In the genomic region with DNA sequence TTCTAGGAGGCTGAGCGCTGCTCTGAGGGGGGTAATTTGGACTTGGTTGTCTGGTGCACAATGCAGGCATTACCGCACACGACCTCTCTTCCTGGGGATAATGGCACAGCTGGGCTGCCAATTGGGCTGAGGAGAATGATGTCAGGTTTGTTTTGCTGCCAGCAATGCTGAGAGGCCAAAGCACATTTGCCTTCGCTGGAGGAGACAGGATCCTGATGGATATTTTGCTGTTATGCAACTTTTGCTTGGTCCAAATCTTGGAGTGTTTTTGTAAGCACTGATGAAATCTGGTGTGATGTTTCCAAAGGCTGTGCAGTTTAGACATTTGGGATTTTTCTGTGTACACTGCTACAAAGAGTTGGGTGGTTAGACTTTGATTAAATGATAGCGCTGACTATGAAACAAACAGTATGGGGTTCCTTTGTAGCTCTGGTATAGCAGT, we compare ENCODE assay signal across 9 mouse cellular contexts. TPM values are rescaled to one million over a fixed set of nuclear protein-coding genes. Genes with fewer than 3 reads are reported as not detected.
DNase-seq lines count a peak whose midpoint lies in the region; ATAC-seq lines count a peak whose summit lies in the region.
"Had no signal": no experiment of that assay in that cellular context is flagged by ENCODE, and none has a peak within 500 bp of the region (broad histone marks: within the 10 kb centered on the region; RNA-seq: fewer than 3 reads in every experiment).

No protein-coding gene starts in this region.

- intact Hi-C loops in heart, postnatal 36 days (cut with DNase I), result loop anchor here (10.0 kb wide), 1 partner anchor 296 kb away; no protein-coding TSS in a partner anchor

- no peaks in the 10 kb centered on the region for H3K36me3 ChIP-seq in midbrain, embryonic 14.5 days (ENCODE audit: control insufficient read depth, insufficient read depth, low read length)
- no peaks in the 10 kb centered on the region for H3K36me3 ChIP-seq in midbrain, embryonic 16.5 days (ENCODE audit: control insufficient read depth, insufficient read depth, low read length)
- H3K36me3 ChIP-seq: liver, embryonic 13.5 days had no signal

- DNase-seq in midbrain, embryonic 14.5 days, result peak; percentile 2
- peak; percentile 65 to 69 for DNase-seq in cerebellum, postnatal 25 days
- DNase-seq in heart, postnatal 36 days, result peak; percentile 67 to 76
- peak; percentile 60 to 81 for DNase-seq in lung, postnatal 4 days
- DNase-seq in ovary, postnatal 14 days (ENCODE audit: low spot score), result no peak
- no peak for DNase-seq in spleen, postnatal 14 days (ENCODE audit: low spot score in 2 of 2)
- DNase-seq: liver, embryonic 13.5 days had no signal

- H3K27ac ChIP-seq in midbrain, embryonic 14.5 days (replicated peaks; ENCODE audit: low read depth, low read length), result no peak overlapping the region
- H3K27ac ChIP-seq in midbrain, embryonic 16.5 days (ENCODE audit: low read length), result no peak overlapping the region
- H3K27ac ChIP-seq: liver, embryonic 13.5 days had no signal

- no peak for ATAC-seq in midbrain, embryonic 14.5 days (ENCODE audit: low FRiP score, low TSS enrichment)
- no peak for ATAC-seq in midbrain, embryonic 16.5 days

- H3K27me3 ChIP-seq in midbrain, embryonic 14.5 days (ENCODE audit: control insufficient read depth, insufficient read depth, low read length), result no peaks in the 10 kb centered on the region
- no peaks in the 10 kb centered on the region for H3K27me3 ChIP-seq in midbrain, embryonic 16.5 days (ENCODE audit: control insufficient read depth, insufficient read depth, low read depth, low read length)
- H3K27me3 ChIP-seq: liver, embryonic 13.5 days had no signal

- H3K4me1 ChIP-seq in midbrain, embryonic 14.5 days (ENCODE audit: control insufficient read depth, insufficient read depth, low read length), result no peaks in the 10 kb centered on the region
- no peaks in the 10 kb centered on the region for H3K4me1 ChIP-seq in midbrain, embryonic 16.5 days (ENCODE audit: control insufficient read depth, insufficient read depth, low read length)
- H3K4me1 ChIP-seq: liver, embryonic 13.5 days had no signal

- H3K9ac ChIP-seq in midbrain, embryonic 14.5 days (replicated peaks; ENCODE audit: low read length), result no peak overlapping the region
- no peak overlapping the region for H3K9ac ChIP-seq in midbrain, embryonic 16.5 days (ENCODE audit: low read depth, low read length)
- H3K9ac ChIP-seq: liver, embryonic 13.5 days had no signal

- 70% methylated on average over 5 of the region's 5 CpGs for WGBS in midbrain, embryonic 14.5 days
- WGBS in midbrain, embryonic 16.5 days, result 61% methylated on average over 5 of the region's 5 CpGs

- no peak overlapping the region for H3K4me3 ChIP-seq in midbrain, embryonic 14.5 days (replicated peaks; ENCODE audit: low read depth, low read length)
- no peak overlapping the region for H3K4me3 ChIP-seq in midbrain, embryonic 16.5 days (ENCODE audit: low read depth, low read length)
- H3K4me3 ChIP-seq: liver, embryonic 13.5 days had no signal

- H3K9me3 ChIP-seq in midbrain, embryonic 14.5 days (ENCODE audit: control insufficient read depth, low read length), result no peaks in the 10 kb centered on the region
- H3K9me3 ChIP-seq in midbrain, embryonic 16.5 days (replicated peaks; ENCODE audit: control insufficient read depth, low read length, poor library complexity, severe bottlenecking), result no peaks in the 10 kb centered on the region
- H3K9me3 ChIP-seq: liver, embryonic 13.5 days had no signal

- H3K4me2 ChIP-seq in midbrain, embryonic 14.5 days (ENCODE audit: low read length), result no peak overlapping the region
- no peak overlapping the region for H3K4me2 ChIP-seq in midbrain, embryonic 16.5 days (ENCODE audit: low read length)
- H3K4me2 ChIP-seq: liver, embryonic 13.5 days had no signal

RNA-seq across cellular contexts. Expression of a gene that starts 46.8 kb away (rescaled TPM):
- 1.2 and 2.1 TPM in 2 replicates for polyA plus RNA-seq in midbrain, embryonic 14.5 days (2014; fragmentation: Nextera tagmentation; extraction: Ambion mirVana)
- 1.4 and 2.4 TPM in 2 replicates for polyA plus RNA-seq in midbrain, embryonic 16.5 days (2015; fragmentation: Nextera tagmentation; extraction: Ambion mirVana)
- not detected for total RNA-seq in heart, postnatal 36 days (2021)
- polyA plus RNA-seq: embryonic facial prominence, embryonic 11.5 days; liver, embryonic 13.5 days had no signal

Comparison
In these comparisons a context has a peak if more than half of its experiments do, and no peak if none do; other contexts are left out.
1. DNase-seq: peak in midbrain, embryonic 14.5 days (single experiment), cerebellum, postnatal 25 days (2 of 2), heart, postnatal 36 days (2 of 2) and lung, postnatal 4 days (2 of 2); none in ovary, postnatal 14 days (single experiment) and spleen, postnatal 14 days (0 of 2).